Mouse (Mus musculus) G1E (cell line): ENCODE measurements at regions not wholly inside any gene's neighbourhood (a gene's known extent, or its start where the extent isn't known, plus 50 kb on each side); places are given as distances from the start of the nearest gene placed in this dataset.

Experiments used
- ATAC-seq: 2 replicates; pipeline ENCODE4 v1.8.0; 2016; ENCODE audit warnings: mild to moderate bottlenecking; ENCODE audit not compliant: insufficient number of reproducible peaks, poor library complexity, low FRiP score, severe bottlenecking; ENCODE audit errors: extremely low read depth
- DNase-seq: peaks from one replicate; pipeline ENCODE4 v3.0.0; 2012; ENCODE audit warnings: low spot score
- H3K27me3 ChIP-seq: 2 replicates; pipeline ENCODE4 v1.6.1; 2012; ENCODE audit warnings: mild to moderate bottlenecking, low read length, inconsistent platforms; ENCODE audit not compliant: insufficient read depth
- H3K36me3 ChIP-seq: replicated peaks from 2 replicates; pipeline ENCODE3; 2012; ENCODE audit warnings: mild to moderate bottlenecking, inconsistent platforms
- H3K4me1 ChIP-seq: 2 replicates; pipeline ENCODE4 v1.6.1; 2012; ENCODE audit warnings: low read depth, low read length, inconsistent platforms, mixed read lengths; ENCODE audit not compliant: insufficient read depth
- H3K4me3 ChIP-seq: 2 replicates; pipeline ENCODE4 v1.5.1; 2012; ENCODE audit warnings: low read depth, mild to moderate bottlenecking, inconsistent platforms, low read length, moderate library complexity, mixed read lengths
- H3K9me3 ChIP-seq: replicated peaks from 2 replicates; pipeline ENCODE4 v1.6.1; 2012; ENCODE audit warnings: inconsistent platforms
- CTCF ChIP-seq: IDR thresholded peaks from 2 replicates; pipeline ENCODE4 v1.5.1; 2012; ENCODE audit warnings: low read depth, low read length, inconsistent platforms, mixed read lengths
- GATA1 ChIP-seq: IDR thresholded peaks from 2 replicates; pipeline ENCODE4 v1.6.1; 2012; ENCODE audit warnings: borderline replicate concordance, low read length, inconsistent platforms, mixed read lengths
- GATA2 ChIP-seq: IDR thresholded peaks from 2 replicates; pipeline ENCODE4 v1.6.1; 2012; ENCODE audit warnings: low read depth, low read length, inconsistent platforms, borderline replicate concordance
- POLR2AphosphoS5 ChIP-seq: IDR thresholded peaks from 2 replicates; pipeline ENCODE4 v1.6.1; 2012; ENCODE audit warnings: low read depth, low read length, inconsistent platforms; ENCODE audit not compliant: insufficient replicate concordance
- TAL1 ChIP-seq: conservative IDR thresholded peaks from 2 replicates; pipeline ENCODE4 v1.6.1; 2012; ENCODE audit warnings: low read depth, low read length, inconsistent platforms, mixed read lengths

- TF ChIP-seq TAL1: no peak
- no peak for TF ChIP-seq POLR2AphosphoS5
- TF ChIP-seq CTCF: no peak
- no peak for TF ChIP-seq GATA2
- no peak for TF ChIP-seq GATA1
- no peak overlapping the region for H3K4me3 ChIP-seq
- no peaks in the 10 kb centered on the region for H3K4me1 ChIP-seq
- H3K36me3 ChIP-seq: no peaks in the 10 kb centered on the region
- DNase-seq (no peak), ATAC-seq (no peak)
- H3K27me3 ChIP-seq: no peaks in the 10 kb centered on the region
- H3K9me3 ChIP-seq: peaks cover 20% of the 10 kb centered on the region
Measured at GRCm38 (mm10) chr7:72906536-72906935, 468.8 kb upstream of the Rgma start.

- ATAC-seq (no peak), DNase-seq (no peak)
- TF ChIP-seq GATA1 (no peak), GATA2 (no peak), POLR2AphosphoS5 (no peak), CTCF (no peak), TAL1 (no peak)
- no peak overlapping the region for H3K4me3 ChIP-seq
- H3K9me3 ChIP-seq: peaks cover 15% of the 10 kb centered on the region
- H3K4me1 ChIP-seq: no peaks in the 10 kb centered on the region
- no peaks in the 10 kb centered on the region for H3K27me3 ChIP-seq
- no peaks in the 10 kb centered on the region for H3K36me3 ChIP-seq
Measured at GRCm38 (mm10) chr7:72926772-72927380, 448.4 kb upstream of the Rgma start.

- DNase-seq: no peak
- peaks cover 19% of the 10 kb centered on the region for H3K9me3 ChIP-seq
- no peak overlapping the region for H3K4me3 ChIP-seq
- no peak for TF ChIP-seq GATA2
- no peak for TF ChIP-seq POLR2AphosphoS5
- no peak for TF ChIP-seq CTCF
- TF ChIP-seq TAL1: no peak
- no peak for TF ChIP-seq GATA1
- ATAC-seq: no peak
- H3K36me3 ChIP-seq: no peaks in the 10 kb centered on the region
- H3K4me1 ChIP-seq: no peaks in the 10 kb centered on the region
- no peaks in the 10 kb centered on the region for H3K27me3 ChIP-seq
Measured at GRCm38 (mm10) chr7:72938842-72939241, 436.5 kb upstream of the Rgma start.

- ATAC-seq: no peak
- TF ChIP-seq CTCF (no peak), TAL1 (no peak), GATA2 (no peak), GATA1 (no peak), POLR2AphosphoS5 (no peak)
- DNase-seq: no peak
- Histone ChIP-seq H3K4me1 (no peaks in the 10 kb centered on the region), H3K9me3 (peaks cover 29% of the 10 kb centered on the region), H3K27me3 (no peaks in the 10 kb centered on the region), H3K4me3 (no peak overlapping the region), H3K36me3 (no peaks in the 10 kb centered on the region)
Measured at GRCm38 (mm10) chr7:72947531-72947930, 427.8 kb upstream of the Rgma start.

- no peak for TF ChIP-seq TAL1
- TF ChIP-seq CTCF: no peak
- no peak for TF ChIP-seq GATA1
- TF ChIP-seq GATA2: no peak
- TF ChIP-seq POLR2AphosphoS5: no peak
- no peak for DNase-seq
- no peak for ATAC-seq
Measured at GRCm38 (mm10) chr7:72948026-72948425, 427.3 kb upstream of the Rgma start.

GRCm38 (mm10) chr7:72948666-72949065 is 426.6 kb upstream of the Rgma start:
- no peaks in the 10 kb centered on the region for H3K4me1 ChIP-seq
- no peaks in the 10 kb centered on the region for H3K27me3 ChIP-seq
- no peaks in the 10 kb centered on the region for H3K36me3 ChIP-seq
- no peak overlapping the region for H3K4me3 ChIP-seq
- no peak for DNase-seq
- no peak for ATAC-seq
- peaks cover 27% of the 10 kb centered on the region for H3K9me3 ChIP-seq
- no peak for TF ChIP-seq TAL1
- TF ChIP-seq POLR2AphosphoS5: no peak

More at GRCm38 (mm10) chr7:72948026-72948425, 427.3 kb upstream of the Rgma start:
- Histone ChIP-seq H3K36me3 (no peaks in the 10 kb centered on the region), H3K27me3 (no peaks in the 10 kb centered on the region), H3K4me3 (no peak overlapping the region), H3K4me1 (no peaks in the 10 kb centered on the region), H3K9me3 (peaks cover 29% of the 10 kb centered on the region)

- peaks cover 18% of the 10 kb centered on the region for H3K9me3 ChIP-seq
- ATAC-seq: no peak
- no peak overlapping the region for H3K4me3 ChIP-seq
- DNase-seq: no peak
- H3K4me1 ChIP-seq: no peaks in the 10 kb centered on the region
- H3K36me3 ChIP-seq: no peaks in the 10 kb centered on the region
- H3K27me3 ChIP-seq: no peaks in the 10 kb centered on the region
- TF ChIP-seq POLR2AphosphoS5 (no peak), TAL1 (no peak), CTCF (no peak), GATA1 (no peak), GATA2 (no peak)
Measured at GRCm38 (mm10) chr7:72949886-72950285, 425.4 kb upstream of the Rgma start.
